Mouse (Mus musculus) monocyte, adult 2 months (primary cell): ENCODE results near the gene Pik3cg.

ENCODE experiments used
- DNase-seq, 2 experiments: peaks; one replicate each; pipeline ENCODE4 v3.0.0; 2022; ENCODE audit warnings: low spot score in 2 of 2, low read depth in 1 of 2

The Pik3cg gene

DNA sequence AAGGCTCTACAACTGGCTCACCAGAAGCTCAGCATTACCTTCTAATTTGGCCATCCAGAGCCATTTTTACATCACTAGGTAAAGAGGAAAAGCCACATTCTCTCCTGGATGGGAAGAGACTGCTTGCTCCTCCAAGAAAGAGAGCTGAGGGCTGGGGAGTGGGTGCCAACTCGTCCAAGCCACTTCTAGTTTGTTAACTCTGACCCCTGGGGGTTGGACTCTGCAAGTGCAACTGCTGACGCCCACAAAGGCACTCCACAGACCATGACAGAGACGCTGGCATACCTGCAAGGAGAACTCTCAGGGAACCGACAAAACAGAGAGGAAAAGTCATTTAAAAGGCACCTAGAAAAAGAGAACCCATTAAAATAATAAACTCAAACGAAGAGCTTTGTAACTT, 63.9 kb downstream of the Pik3cg start:
- peak in 1 of 2 experiments; percentile 39 for DNase-seq

DNA sequence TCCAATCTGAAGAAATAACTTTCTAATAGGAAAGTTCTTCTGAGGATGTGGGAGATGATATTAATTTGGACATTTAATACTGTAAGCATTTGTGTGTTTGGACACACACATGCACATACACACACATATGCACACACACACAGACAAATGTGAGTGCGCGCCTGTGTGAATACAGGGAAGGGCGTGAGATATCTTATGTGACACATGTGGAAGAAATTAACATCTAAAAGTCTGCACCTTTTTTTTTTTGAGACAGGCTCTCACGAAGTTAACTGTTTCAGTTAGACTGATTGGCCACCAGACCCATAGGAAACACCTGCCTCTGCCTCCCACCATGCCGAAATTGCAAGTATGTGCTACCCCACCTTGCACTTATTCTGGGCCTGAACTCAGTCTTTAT, 64.7 kb downstream of the Pik3cg start:
- no peak for DNase-seq

DNA sequence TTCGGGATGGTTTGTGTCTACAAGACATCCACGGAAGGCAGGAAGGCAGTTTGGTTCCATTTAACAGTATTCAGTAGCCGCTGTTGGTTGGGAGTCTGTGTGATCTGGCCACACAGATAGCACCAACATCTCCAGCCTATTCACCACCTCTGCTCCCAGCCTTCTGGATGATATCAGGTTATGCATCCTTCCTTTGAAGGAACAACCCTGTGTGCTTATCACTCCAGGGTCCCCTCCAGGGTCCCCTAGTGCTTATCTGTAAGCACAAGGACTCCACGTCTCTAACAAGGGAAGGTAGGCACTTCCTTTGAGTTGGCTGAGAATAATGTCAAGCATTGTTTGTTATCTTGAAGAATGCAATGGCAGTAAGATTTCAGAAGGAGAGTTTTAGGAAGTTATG, 65.3 kb downstream of the Pik3cg start:
- DNase-seq: no peak

DNA sequence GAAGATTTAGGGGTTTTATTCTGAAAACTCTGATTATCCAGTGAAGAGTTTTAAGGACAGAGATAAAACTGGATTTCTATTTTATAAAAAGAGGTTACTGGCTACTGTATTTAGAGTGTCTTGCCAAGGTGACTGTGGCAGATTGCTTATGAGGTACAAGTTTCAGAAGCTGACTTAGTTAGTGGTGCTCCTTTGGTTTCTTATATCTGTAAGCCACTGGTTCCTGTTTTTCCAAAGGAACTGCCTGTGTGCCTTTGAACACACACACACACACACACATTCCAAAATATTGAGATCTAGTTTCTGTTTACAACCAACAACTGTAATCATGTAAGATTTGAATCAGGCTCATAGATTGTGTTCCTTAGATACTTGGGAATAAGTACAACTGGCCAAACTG, 66.7 kb downstream of the Pik3cg start:
- no peak for DNase-seq

DNA sequence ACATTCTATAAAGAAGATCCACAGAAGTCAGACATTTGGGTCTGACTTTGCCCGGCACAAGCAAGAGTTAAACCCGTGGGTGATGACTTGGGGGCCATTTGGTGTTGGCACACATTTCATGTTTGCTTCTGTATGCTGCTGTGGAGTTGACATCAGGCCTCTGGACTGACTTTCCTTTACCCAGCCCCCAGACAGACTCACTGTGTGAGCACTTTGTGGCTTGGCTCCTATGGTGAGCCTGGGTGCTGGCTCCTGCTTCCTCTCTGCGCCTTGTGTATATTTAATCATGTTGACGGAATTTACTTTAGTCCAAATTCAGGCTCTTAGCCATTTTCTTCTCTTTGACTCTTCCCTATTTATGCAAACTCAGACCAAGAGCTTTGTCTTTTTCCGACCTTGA, 69.6 kb downstream of the Pik3cg start:
- DNase-seq: no peak

DNA sequence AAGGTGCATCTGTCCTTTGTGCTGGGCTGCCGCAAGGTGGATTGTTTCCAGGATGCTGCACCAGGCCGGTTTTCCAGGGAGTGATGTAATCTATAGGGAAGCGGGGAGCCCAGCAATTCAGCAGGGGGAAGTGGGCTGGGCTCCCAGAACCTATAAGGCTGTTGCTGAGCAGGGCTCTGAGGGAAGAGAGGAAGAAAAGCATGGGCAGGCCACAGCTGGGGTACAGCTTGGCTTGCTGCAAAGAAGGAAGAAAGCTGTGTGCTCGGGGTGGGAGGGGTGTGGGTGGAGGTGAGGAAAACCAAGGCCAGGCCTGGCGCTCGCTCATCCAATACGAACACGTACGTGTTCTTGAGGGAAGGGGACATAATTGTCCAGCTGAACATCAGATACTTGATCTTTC, 70.1 kb downstream of the Pik3cg start:
- no peak for DNase-seq

DNA sequence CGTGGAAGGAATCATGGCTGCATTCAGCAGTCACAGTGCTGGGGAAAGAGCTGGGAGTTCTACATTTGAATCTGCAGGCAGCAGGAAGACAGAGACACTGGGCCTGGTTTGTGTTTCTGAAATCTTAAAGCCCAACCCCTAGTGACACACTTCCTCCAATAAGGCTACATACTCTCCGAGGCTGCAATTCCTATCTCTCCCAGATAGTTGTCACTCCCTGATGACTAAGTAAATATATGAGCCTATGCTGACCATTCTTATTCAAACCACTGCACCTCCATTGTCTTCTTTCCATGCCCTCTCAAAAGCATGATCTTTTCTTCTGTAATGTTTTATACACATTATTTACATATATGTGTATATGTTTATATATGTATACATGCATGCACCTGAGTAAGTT, 70.9 kb downstream of the Pik3cg start:
- DNase-seq: no peak

DNA sequence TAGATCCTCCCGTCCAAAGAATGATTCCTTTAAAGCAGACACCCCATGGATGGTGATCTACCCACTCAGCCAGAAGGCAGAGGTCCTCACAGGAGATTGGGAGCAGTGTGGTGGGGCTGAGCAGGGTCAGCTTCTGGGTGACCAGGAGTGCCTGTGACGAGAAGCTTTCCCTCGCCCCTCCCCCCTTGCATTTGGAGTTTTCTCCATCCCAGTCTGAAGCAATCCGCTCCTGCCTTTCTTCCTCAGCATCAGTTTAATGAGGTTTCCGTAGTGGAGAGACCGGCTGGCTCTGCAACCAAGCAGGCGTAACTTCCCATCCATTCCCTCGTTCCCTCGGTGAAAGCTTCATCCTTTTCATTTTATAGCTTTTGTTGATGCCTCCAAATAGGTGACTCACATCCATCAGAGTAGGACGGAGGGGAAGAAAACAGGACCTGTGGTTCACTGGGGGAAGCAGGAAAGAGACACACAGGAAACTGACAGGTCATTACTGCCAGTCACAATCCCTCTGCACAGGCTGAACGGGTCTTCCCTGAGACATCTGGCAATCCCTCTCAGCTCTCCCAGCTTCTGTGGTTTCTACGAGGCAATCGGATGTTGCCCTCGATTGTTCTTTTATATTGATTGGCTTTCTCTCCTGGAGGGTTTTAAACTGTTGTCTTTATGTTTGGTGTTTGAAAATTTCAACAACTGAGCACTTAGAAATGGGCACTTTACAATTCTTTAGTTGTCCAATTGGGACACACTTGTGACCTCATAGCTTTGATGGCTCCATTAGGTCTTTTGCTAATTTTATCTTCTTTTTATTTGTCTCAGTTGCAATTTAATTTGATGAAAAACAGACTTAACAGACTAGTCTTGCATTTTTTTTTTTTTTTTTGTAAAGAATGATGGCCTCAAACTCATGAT, 80.6 kb downstream of the Pik3cg start:
- DNase-seq: no peak

DNA sequence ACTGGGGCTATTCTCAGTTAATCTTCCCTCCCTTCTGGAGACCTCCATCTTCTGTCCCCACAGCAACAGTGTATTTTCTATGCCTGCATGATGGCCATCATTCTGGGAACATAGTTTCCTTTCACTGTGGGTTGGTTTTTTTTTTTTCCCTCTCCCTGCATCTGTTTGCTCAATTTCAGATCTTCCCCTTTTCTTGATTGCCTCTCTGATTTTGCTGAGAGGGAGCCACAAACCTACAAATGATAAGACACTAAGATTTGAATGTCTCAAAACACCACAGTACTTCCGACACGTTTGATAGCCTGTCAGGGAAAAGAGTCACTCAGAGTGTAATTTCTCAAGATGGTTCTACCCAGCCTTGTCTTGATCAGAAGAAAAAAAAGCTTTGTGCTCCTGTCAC, 81.3 kb downstream of the Pik3cg start:
- DNase-seq: no peak

DNA sequence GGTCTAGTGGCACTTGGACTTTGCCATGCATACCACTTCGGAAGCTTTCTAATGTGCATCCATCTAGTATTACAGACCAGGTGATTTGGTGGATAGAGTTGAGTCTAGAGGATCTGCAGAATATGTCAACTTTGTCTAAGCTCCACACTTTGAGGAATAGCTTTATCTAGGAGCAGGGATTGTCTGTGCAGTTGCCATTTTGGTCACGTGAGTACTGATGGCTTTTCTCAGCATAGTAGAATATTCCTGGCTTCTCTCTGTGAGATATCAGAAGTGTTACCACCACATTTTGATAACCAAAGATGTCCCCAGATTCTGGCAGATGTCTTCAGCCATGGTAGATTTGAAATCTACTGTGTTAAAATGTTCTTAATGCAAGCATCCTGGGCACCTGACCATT, 84.0 kb downstream of the Pik3cg start:
- no peak for DNase-seq

DNA sequence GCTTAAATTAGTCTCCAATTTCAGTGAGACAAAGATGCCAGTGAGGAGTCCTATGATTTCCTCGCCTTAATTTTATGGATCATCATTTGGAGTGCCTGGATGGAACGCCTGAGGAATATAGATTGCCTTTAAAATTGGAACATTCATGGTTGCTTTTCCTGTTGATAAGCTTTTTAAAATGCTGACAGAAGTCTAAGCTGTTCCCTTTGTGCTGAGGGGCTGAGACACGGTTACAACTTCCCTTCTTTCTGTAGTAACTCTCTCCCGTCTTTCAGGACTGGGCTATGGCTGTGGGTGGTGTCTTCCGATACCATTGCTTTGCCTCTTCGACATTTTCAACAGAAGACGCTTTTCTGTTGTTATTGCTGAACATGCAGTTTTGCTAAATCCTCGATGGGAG, 84.4 kb downstream of the Pik3cg start:
- DNase-seq: no peak

DNA sequence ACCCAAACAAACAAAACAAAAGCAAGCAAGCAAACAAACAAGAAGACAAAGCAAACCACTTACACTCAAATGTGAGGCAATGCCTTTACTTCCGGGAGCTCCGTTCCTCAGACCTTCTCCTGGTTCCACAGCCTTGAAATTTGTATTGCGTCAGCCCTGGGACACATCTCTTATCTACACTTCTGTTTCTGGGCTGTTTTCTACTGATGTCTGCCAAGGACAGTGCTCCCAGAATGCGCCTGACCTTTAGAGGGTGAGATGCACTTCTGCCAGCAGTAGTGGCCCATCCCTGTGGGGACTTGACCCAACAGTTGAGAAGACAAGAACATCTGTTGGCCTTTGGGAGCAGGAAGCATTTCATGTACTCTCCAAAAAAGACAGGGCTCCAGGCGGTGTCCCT, 84.9 kb downstream of the Pik3cg start:
- no peak for DNase-seq
